Mouse (Mus musculus) kidney, adult 2 months (tissue): ENCODE data around the gene Atg5.

Source experiments
- CTCF ChIP-seq: fragments of 200-500 bp; conservative IDR thresholded peaks from 2 replicates; pipeline ENCODE4 v1.5.1; 2011; ENCODE audit warnings: low read depth, mild to moderate bottlenecking, control low read depth, low read length, moderate library complexity, mixed read lengths; ENCODE audit not compliant: insufficient read depth, insufficient read length
- POLR2A ChIP-seq: fragments of 200-500 bp; IDR thresholded peaks from one replicate; pipeline ENCODE4 v1.6.1; 2011; ENCODE audit warnings: low read depth, low read length, control low read depth

- TF ChIP-seq CTCF = no peak
- TF ChIP-seq POLR2A = no peak
Observed at GRCm38 (mm10) chr10:44323070-44323775, 55.1 kb downstream of the Atg5 start.
